23 mouse cellular contexts compared by ENCODE assay signal in genomic region chr15:84744308-84744707, GRCm38 (mm10). TPM values are rescaled to one million over a fixed set of nuclear protein-coding genes. Genes with fewer than 3 reads are reported as not detected.
DNase-seq lines count a peak whose midpoint lies in the region; ATAC-seq and TF ChIP-seq lines count a peak whose summit lies in the region.
"Had no signal": no experiment of that assay in that cellular context is flagged by ENCODE, and none has a peak within 500 bp of the region (broad histone marks: within the 10 kb centered on the region; RNA-seq: fewer than 3 reads in every experiment).

No protein-coding gene starts in this region.

- no peak overlapping the region for H3K27ac ChIP-seq in heart, embryonic 16.5 days (ENCODE audit: low read length)
- H3K27ac ChIP-seq in liver, embryonic 11.5 days (ENCODE audit: low read depth, low read length): peak overlapping the region; percentile 45; the same call in 1 of the 2 replicates
- H3K27ac ChIP-seq in liver, postnatal 0 days (ENCODE audit: low read depth): no peak overlapping the region
- H3K27ac ChIP-seq: hindbrain, embryonic 13.5 days; limb, embryonic 13.5 days; midbrain, embryonic 12.5 days had no signal

- H3K27me3 ChIP-seq in heart, embryonic 16.5 days (ENCODE audit: control insufficient read depth, insufficient read depth, low read length): no peaks in the 10 kb centered on the region
- H3K27me3 ChIP-seq in liver, embryonic 11.5 days (replicated peaks; ENCODE audit: control insufficient read depth, insufficient read depth, low read length): no peaks in the 10 kb centered on the region
- H3K27me3 ChIP-seq in liver, postnatal 0 days (ENCODE audit: insufficient read depth, low read length): no peaks in the 10 kb centered on the region
- H3K27me3 ChIP-seq: heart, embryonic 12.5 days; limb, embryonic 13.5 days; midbrain, embryonic 12.5 days had no signal

- no peaks in the 10 kb centered on the region for H3K9me3 ChIP-seq in heart, embryonic 16.5 days (replicated peaks; ENCODE audit: control insufficient read depth, low read length)
- no peaks in the 10 kb centered on the region for H3K9me3 ChIP-seq in liver, embryonic 11.5 days (ENCODE audit: control insufficient read depth, low read length)
- H3K9me3 ChIP-seq in liver, postnatal 0 days (ENCODE audit: low read length): no peaks in the 10 kb centered on the region
- H3K9me3 ChIP-seq: hindbrain, embryonic 13.5 days; limb, embryonic 13.5 days; midbrain, embryonic 12.5 days had no signal

- intact Hi-C loops in heart, postnatal 10 days (cut with DNase I): no loop called here

- H3K4me1 ChIP-seq in heart, embryonic 16.5 days (ENCODE audit: control insufficient read depth, insufficient read depth, low read length): peaks cover 3% of the 10 kb centered on the region; the same call in 1 of the 2 replicates
- 0 out of 2 replicates have a peak, but pooled peaks cover 2% of the 10 kb centered on the region for H3K4me1 ChIP-seq in liver, embryonic 11.5 days (replicated peaks; ENCODE audit: control insufficient read depth, insufficient read depth, low read length)
- 0 out of 2 replicates have a peak, but pooled peaks cover 3% of the 10 kb centered on the region for H3K4me1 ChIP-seq in liver, postnatal 0 days (ENCODE audit: insufficient read depth)
- H3K4me1 ChIP-seq: hindbrain, embryonic 13.5 days; midbrain, embryonic 12.5 days had no signal

- WGBS in heart, embryonic 16.5 days: 19% methylated on average over 2 of the region's 2 CpGs
- WGBS in liver, embryonic 11.5 days: 13% methylated on average over 2 of the region's 2 CpGs
- 28% methylated on average over 2 of the region's 2 CpGs for WGBS in liver, postnatal 0 days (ENCODE audit: insufficient replicate concordance)

- H3K36me3 ChIP-seq in heart, embryonic 16.5 days (ENCODE audit: control insufficient read depth, insufficient read depth): no peaks in the 10 kb centered on the region
- no peaks in the 10 kb centered on the region for H3K36me3 ChIP-seq in liver, embryonic 11.5 days (ENCODE audit: control insufficient read depth, insufficient read depth, low read length)
- H3K36me3 ChIP-seq in liver, postnatal 0 days (replicated peaks; ENCODE audit: insufficient read depth, low read length): no peaks in the 10 kb centered on the region
- H3K36me3 ChIP-seq: heart, embryonic 12.5 days; hindbrain, embryonic 13.5 days; limb, embryonic 13.5 days; midbrain, embryonic 12.5 days had no signal

- no peak for TF ChIP-seq CTCF in liver, postnatal 0 days (IDR thresholded peaks at IDR 0.05; ENCODE audit: low read depth)

- peak; percentile 18; the same call in 1 of the 2 replicates for ATAC-seq in heart, embryonic 16.5 days (replicated peaks; ENCODE audit: extremely low read depth, insufficient read depth, low FRiP score)
- no peak; the same call in 1 of the 2 replicates for ATAC-seq in liver, embryonic 11.5 days (replicated peaks; ENCODE audit: low FRiP score)
- ATAC-seq in liver, postnatal 0 days: no peak
- no peak for ATAC-seq in megakaryocyte-erythroid progenitor cell, adult 5-6 weeks (replicated peaks; ENCODE audit: low FRiP score, low TSS enrichment, poor library complexity, severe bottlenecking)
- ATAC-seq: forebrain, embryonic 14.5 days had no signal

- no peak overlapping the region for H3K4me2 ChIP-seq in heart, embryonic 16.5 days (ENCODE audit: low read depth, low read length)
- no peak overlapping the region for H3K4me2 ChIP-seq in liver, embryonic 11.5 days
- no peak overlapping the region for H3K4me2 ChIP-seq in liver, postnatal 0 days (ENCODE audit: low read depth, low read length)
- H3K4me2 ChIP-seq: heart, embryonic 12.5 days; hindbrain, embryonic 13.5 days; limb, embryonic 13.5 days; midbrain, embryonic 12.5 days had no signal

- H3K9ac ChIP-seq in heart, embryonic 16.5 days (ENCODE audit: low read length): no peak overlapping the region
- H3K9ac ChIP-seq in liver, embryonic 11.5 days (ENCODE audit: low read depth, low read length): no peak overlapping the region
- H3K9ac ChIP-seq in liver, postnatal 0 days (replicated peaks): no peak overlapping the region
- H3K9ac ChIP-seq: heart, embryonic 12.5 days; hindbrain, embryonic 13.5 days; limb, embryonic 13.5 days; midbrain, embryonic 12.5 days had no signal

- TF ChIP-seq EP300 in liver, postnatal 0 days (IDR thresholded peaks at IDR 0.05; ENCODE audit: low read depth): no peak

- DNase-seq in embryo, embryonic 9.5 days (ENCODE audit: extremely low spot score): peak; percentile 22
- no peak for DNase-seq in embryo, embryonic 10.5 days (ENCODE audit: low spot score)
- DNase-seq in heart, postnatal 10 days: no peak
- DNase-seq in liver, embryonic 11.5 days (ENCODE audit: low spot score): no peak
- DNase-seq in liver, postnatal 0 days: no peak
- DNase-seq: adrenal gland, postnatal 14 days; cerebellum, adult 2 months; cerebellum, postnatal 25 days; heart, postnatal 36 days; kidney, adult 8-10 months; lung, adult 18-20 months; lung, postnatal 10 days; thymus, adult 2 months; thymus, postnatal 4 days had no signal

- no peak overlapping the region for H3K4me3 ChIP-seq in heart, embryonic 16.5 days (ENCODE audit: low read length)
- no peak overlapping the region for H3K4me3 ChIP-seq in liver, embryonic 11.5 days (ENCODE audit: low read depth, low read length)
- no peak overlapping the region for H3K4me3 ChIP-seq in liver, postnatal 0 days (ENCODE audit: low read depth, low read length)
- H3K4me3 ChIP-seq: heart, embryonic 12.5 days; hindbrain, embryonic 13.5 days; limb, embryonic 13.5 days; midbrain, embryonic 12.5 days had no signal

RNA-seq across cellular contexts. Expression of gene Arhgap8, which starts 24.5 kb away (rescaled TPM):
- 7.4 and 10.1 TPM in 2 replicates for polyA plus RNA-seq in heart, embryonic 16.5 days (2015; fragmentation: Nextera tagmentation; extraction: Ambion mirVana)
- 1 to 10 TPM; 1.6 to 2.0 TPM for total RNA-seq in heart, postnatal 10 days (2021)
- polyA plus RNA-seq in liver, embryonic 11.5 days (2014; fragmentation: Nextera tagmentation; extraction: Ambion mirVana): 0.93 and 1.3 TPM in 2 replicates
- polyA plus RNA-seq in liver, postnatal 0 days (2015; fragmentation: Nextera tagmentation; extraction: Ambion mirVana): 0.19 and 0.58 TPM in 2 replicates
- total RNA-seq in megakaryocyte-erythroid progenitor cell, adult 5-6 weeks (2014; fragmentation: Nextera tagmentation): not detected in 2 replicates
- not detected in 2 replicates for total RNA-seq in megakaryocyte-erythroid progenitor cell, adult 5-6 weeks (2017)
- total RNA-seq: layer of hippocampus, postnatal 14 days; monocyte, adult 5-6 weeks had no signal
